Mouse (Mus musculus): ENCODE measurements around the gene Papln. TPM values are rescaled to one million over a fixed set of nuclear protein-coding genes. Genes with fewer than 3 reads are reported as not detected.

Papln gene
- total and polyA plus RNA-seq, 3 experiments: 4.9 to 8.7 (median 7.5) TPM

DNA sequence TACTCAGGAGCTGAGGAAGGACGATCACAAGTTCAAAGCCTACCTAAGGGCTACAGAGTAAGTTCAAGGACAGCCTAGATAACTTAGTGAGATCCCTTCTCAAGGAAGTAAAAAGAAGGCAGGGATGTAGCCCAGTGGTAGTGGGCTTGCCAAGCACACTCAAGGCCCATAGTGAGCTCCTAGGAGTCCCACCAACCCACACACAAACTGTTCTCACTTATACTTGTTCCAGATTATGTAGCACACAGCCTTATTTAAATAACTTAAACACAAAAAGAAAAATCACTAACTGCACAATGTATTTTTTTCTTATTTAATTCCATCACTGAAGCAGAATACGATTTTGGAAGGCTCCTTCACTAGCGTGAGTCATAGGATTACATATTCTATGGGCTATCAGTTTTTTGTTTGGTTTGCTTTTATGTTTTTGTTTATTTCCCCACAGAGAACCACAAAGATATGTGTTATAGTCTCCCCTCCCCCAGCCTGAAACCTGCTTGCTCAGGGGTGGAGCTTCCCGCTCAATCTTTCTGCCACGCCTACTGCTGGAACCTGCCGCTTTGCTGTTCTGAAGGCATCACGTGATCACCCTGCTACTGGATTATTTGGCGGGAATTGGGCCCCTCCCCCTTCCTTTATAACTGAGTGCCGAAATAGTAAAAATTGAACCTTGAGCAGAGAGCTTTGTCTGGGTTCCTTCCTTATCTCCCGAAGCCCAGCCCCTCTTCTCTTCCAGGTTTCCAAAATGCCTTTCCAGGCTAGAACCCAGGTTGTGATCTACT is 78.2 kb downstream of the Papln start:
- no peaks in the 10 kb centered on the region for H3K79me2 ChIP-seq (replicated peaks; ENCODE audit: control insufficient read depth, insufficient read depth, low read length)
- no peak overlapping the region for H3K4me3 ChIP-seq
- TF ChIP-seq EP300 (IDR thresholded peaks at IDR 0.05; ENCODE audit: insufficient read depth, low read depth, low read length): no peak
- no peak for TF ChIP-seq POLR2A (IDR thresholded peaks at IDR 0.05; ENCODE audit: insufficient read depth, low read depth, low read length)
- TF ChIP-seq CTCF (IDR thresholded peaks at IDR 0.05): no peak
- no peaks in the 10 kb centered on the region for H3K27me3 ChIP-seq (ENCODE audit: control insufficient read depth, insufficient read depth, low read length)
- no peaks in the 10 kb centered on the region; the same call in 1 of the 2 replicates for H3K36me3 ChIP-seq (ENCODE audit: control insufficient read depth, insufficient read depth, low read length)
- no peak for DNase-seq
- H3K27ac ChIP-seq: no peak overlapping the region
- intact Hi-C loops (cut with DNase I): no loop called here
- no peak overlapping the region for H3K9ac ChIP-seq (ENCODE audit: low read depth, low read length)
- no peaks in the 10 kb centered on the region; the same call in 1 of the 2 replicates for H3K4me1 ChIP-seq (ENCODE audit: control insufficient read depth, insufficient read depth, low read length)
- 83% methylated on average over 10 of the region's 10 CpGs for WGBS

Other genes with a start within 250 kb of the Papln start
- 10 to 100 TPM; 11.9 to 13.6 TPM for gene Dcaf4, start 243.2 kb upstream of the Papln start, total RNA-seq (2021)
- 17.2 and 26.1 TPM in 2 replicates for gene Dcaf4, start 243.2 kb upstream of the Papln start, polyA plus RNA-seq (2012; rRNA removed)
- 10 to 100 TPM; 13.4 to 15.3 TPM for gene Zfyve1, start 166.4 kb upstream of the Papln start, total RNA-seq (2021)
- 10.0 and 17.7 TPM in 2 replicates for gene Zfyve1, start 166.4 kb upstream of the Papln start, polyA plus RNA-seq (2012; rRNA removed)
- gene Rbm25, start 132.4 kb upstream of the Papln start, total RNA-seq (2021): 10 to 100 TPM; 37.3 to 49.6 TPM
- gene Rbm25, start 132.4 kb upstream of the Papln start, polyA plus RNA-seq (2012; rRNA removed): 27.4 and 58.5 TPM in 2 replicates
- gene Psen1, start 75.5 kb upstream of the Papln start, total RNA-seq (2021): 10 to 100 TPM; 35.1 to 38.0 TPM
- gene Psen1, start 75.5 kb upstream of the Papln start, polyA plus RNA-seq (2012; rRNA removed): 16.8 and 24.5 TPM in 2 replicates
- gene Numb, start 158.3 kb downstream of the Papln start, total RNA-seq (2021): 10 to 100 TPM; 31.6 to 32.3 TPM
- 31.1 and 38.1 TPM in 2 replicates for gene Numb, start 158.3 kb downstream of the Papln start, polyA plus RNA-seq (2012; rRNA removed)
- 1 to 10 TPM; 4.4 to 4.7 TPM for gene Riox1, start 187.0 kb downstream of the Papln start, total RNA-seq (2021)
- 2.8 and 3.4 TPM in 2 replicates for gene Riox1, start 187.0 kb downstream of the Papln start, polyA plus RNA-seq (2012; rRNA removed)
- gene Heatr4, start 221.2 kb downstream of the Papln start, total RNA-seq (2021): not detected
- not detected in 2 replicates for gene Heatr4, start 221.2 kb downstream of the Papln start, polyA plus RNA-seq (2012; rRNA removed)
- 100 to 1,000 TPM; 112 to 114 TPM for gene Acot2, start 224.2 kb downstream of the Papln start, total RNA-seq (2021)
- 44.4 and 52.6 TPM in 2 replicates for gene Acot2, start 224.2 kb downstream of the Papln start, polyA plus RNA-seq (2012; rRNA removed)
- gene Acot1, start 245.9 kb downstream of the Papln start, total RNA-seq (2021): 10 to 100 TPM; 53.0 to 54.4 TPM
- 8.1 and 22.9 TPM in 2 replicates for gene Acot1, start 245.9 kb downstream of the Papln start, polyA plus RNA-seq (2012; rRNA removed)

Data from heart, adult 2 months (tissue).